Mouse (Mus musculus): ENCODE data around the gene Hsd17b13.
A peak's percentile ranks its signal among the peaks of the same experiment; 100 is the strongest.
"Not testable (repeated sequence)": the region's sequence is repeated elsewhere in the genome, so short reads cannot be mapped to it uniquely, and the experiment has no call there.

The Hsd17b13 gene

GRCm38 (mm10) chr5:103980705-103981560 is 3.7 kb upstream of the Hsd17b13 start:
- no peak for DNase-seq (ENCODE audit: low spot score)

- DNase-seq (ENCODE audit: low spot score) = no peak
Observed at GRCm38 (mm10) chr5:103977907-103978570, 829 bp upstream of the Hsd17b13 start.

DNA sequence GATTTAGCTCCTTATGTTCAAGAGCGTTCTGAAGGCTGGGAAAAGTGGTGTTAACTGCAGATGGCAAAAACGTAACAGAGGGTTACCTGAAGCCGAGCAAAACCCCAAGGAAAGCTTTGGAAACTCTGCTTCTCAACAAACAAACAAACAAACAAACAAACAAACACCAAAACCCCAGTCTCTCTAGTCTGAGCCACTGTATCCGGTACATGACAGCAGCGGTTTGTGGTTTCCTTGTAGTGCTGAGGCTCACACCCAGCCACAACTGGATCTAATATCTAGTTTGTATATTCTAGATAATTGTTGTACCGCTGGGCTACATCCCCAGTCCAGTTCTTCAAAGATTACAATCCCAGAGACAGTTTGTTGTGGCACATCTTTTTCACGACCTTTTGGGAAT is 1.5 kb downstream of the Hsd17b13 start:
- no peak for DNase-seq (ENCODE audit: low spot score)

- DNase-seq (ENCODE audit: low spot score) = no peak
Observed at GRCm38 (mm10) chr5:103972801-103973200, 4.4 kb downstream of the Hsd17b13 start.

DNA sequence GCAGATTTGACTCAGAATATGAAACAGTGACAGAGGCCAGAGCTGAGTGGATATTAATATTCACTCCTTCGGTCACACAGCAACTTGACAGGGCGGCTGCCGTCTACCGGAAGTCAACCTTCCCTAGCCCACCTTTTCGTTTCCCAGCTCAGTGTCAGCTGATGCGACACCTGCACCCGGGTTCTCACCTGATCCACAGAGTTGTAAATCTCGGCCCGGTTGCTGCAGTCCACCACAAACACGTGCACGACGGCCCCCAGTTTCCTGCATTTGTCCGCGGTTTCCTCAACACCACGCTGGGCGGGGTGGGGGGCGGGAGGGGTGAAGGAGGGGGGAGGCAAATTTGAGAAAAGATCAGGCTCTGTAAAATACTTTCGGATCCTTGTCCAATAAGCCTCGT is 4.8 kb downstream of the Hsd17b13 start:
- DNase-seq (ENCODE audit: low spot score) = no peak

DNA sequence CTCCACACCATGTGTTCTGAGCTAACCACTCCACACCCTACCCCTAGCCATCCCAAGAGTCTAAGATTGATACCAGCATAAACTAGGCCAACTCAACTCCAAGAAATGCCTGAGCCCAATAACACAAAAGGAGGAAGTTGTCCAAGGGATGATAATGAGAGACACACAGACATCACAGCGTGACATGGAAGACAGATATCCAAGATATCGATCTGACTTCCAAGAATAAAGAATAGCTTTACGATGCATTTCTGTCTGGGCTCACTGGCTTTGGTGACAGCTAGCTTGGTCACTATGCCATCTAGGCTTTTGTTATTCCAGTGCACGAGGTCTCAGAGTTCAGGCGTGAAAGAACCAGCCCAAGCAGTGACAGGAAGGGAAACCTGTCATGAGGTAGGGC is 6.2 kb downstream of the Hsd17b13 start:
- DNase-seq (ENCODE audit: low spot score) = no peak

- no peak for DNase-seq (ENCODE audit: low spot score)
Observed at GRCm38 (mm10) chr5:103962935-103963429, 14.2 kb downstream of the Hsd17b13 start.

GRCm38 (mm10) chr5:103954638-103955037 is 22.6 kb downstream of the Hsd17b13 start:
- DNase-seq (ENCODE audit: low spot score) = no peak

- no peak for DNase-seq (ENCODE audit: low spot score)
Observed at GRCm38 (mm10) chr5:103953135-103954083, 23.8 kb downstream of the Hsd17b13 start.

- not testable (repeated sequence) for DNase-seq (ENCODE audit: low spot score)
Observed at GRCm38 (mm10) chr5:103950138-103950537, 27.1 kb downstream of the Hsd17b13 start.

DNA sequence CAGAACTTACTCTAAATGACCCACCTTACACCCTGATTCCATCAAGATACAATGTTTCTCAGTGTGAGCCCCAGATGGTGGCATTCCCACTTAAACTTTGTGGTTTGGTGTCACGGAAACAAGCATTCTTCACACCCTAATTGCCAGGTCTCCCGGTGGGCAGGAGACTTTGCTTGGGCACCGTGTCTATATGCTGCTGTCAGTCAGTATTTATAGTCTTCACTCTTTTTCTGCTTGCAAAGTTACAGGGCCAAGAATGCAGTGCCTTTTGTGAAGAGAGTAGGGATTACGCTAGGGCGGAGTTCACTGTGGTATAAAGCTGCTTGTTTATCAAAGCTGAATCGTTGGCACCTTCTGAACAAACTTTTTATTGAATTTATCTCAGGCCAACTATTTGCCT is 34.0 kb downstream of the Hsd17b13 start:
- no peak for DNase-seq (ENCODE audit: low spot score)

- DNase-seq (ENCODE audit: low spot score) = no peak
Observed at GRCm38 (mm10) chr5:103939856-103940255, 37.4 kb downstream of the Hsd17b13 start.

DNA sequence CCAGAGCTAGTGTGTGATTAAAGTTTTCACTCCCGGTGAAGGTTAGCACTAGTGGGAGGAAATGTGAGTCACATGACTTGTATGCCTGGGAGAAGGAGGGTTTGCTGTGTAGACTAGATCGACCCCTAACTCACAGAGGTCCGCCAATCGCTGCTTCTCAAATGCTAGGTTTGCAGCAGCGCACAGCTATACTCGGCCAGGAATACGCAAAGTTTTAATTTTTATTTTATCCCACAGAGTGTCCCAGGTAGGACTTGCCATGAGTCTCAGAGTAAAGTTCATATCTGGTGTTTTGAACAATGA is 37.9 kb downstream of the Hsd17b13 start:
- no peak for DNase-seq (ENCODE audit: low spot score)

- DNase-seq (ENCODE audit: low spot score) = no peak
Observed at GRCm38 (mm10) chr5:103938547-103939349, 38.5 kb downstream of the Hsd17b13 start.

GRCm38 (mm10) chr5:103936906-103937589 is 40.2 kb downstream of the Hsd17b13 start:
- DNase-seq (ENCODE audit: low spot score) = no peak

DNA sequence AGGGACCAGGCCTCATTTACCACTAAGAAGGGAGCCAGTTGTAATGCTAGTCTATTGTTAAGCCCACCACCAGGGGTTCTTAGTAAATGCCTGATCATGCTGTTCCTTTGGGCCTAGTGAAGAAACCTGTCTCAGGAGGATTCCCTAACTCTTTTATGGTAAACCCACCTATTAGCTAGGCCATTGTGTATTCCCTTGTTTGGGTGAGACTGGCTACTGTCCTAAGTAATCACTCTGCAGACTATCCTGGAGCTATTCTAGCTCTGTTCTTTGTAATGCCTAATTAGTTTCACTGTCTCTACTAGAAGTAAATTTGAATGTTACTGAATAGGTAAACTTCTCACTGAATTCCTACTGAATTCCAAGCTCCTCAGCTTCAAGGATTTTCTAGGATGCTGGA is 45.3 kb downstream of the Hsd17b13 start:
- not testable (repeated sequence) for DNase-seq (ENCODE audit: low spot score)

DNA sequence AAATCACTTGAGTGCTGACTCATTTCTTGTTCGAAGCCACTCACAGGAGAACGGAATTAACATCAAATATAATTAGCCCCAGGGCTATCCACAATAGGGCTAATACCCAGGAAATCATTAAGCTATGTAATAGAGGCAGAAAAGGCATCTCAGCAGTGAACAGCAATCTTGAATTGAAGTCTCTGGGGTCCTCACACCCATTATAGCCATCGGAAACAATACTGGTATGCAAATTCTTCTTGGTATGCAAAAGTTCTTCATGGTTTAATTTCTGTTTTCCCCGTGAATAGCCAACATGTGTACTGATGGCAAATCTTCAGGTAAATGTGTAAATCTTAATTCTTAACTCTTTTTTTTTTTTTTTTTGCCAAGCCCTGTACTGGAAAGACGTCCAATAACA is 46.7 kb downstream of the Hsd17b13 start:
- DNase-seq (ENCODE audit: low spot score) = no peak

- DNase-seq (ENCODE audit: low spot score) = no peak
Observed at GRCm38 (mm10) chr5:103928196-103928550, 49.0 kb downstream of the Hsd17b13 start.

DNA sequence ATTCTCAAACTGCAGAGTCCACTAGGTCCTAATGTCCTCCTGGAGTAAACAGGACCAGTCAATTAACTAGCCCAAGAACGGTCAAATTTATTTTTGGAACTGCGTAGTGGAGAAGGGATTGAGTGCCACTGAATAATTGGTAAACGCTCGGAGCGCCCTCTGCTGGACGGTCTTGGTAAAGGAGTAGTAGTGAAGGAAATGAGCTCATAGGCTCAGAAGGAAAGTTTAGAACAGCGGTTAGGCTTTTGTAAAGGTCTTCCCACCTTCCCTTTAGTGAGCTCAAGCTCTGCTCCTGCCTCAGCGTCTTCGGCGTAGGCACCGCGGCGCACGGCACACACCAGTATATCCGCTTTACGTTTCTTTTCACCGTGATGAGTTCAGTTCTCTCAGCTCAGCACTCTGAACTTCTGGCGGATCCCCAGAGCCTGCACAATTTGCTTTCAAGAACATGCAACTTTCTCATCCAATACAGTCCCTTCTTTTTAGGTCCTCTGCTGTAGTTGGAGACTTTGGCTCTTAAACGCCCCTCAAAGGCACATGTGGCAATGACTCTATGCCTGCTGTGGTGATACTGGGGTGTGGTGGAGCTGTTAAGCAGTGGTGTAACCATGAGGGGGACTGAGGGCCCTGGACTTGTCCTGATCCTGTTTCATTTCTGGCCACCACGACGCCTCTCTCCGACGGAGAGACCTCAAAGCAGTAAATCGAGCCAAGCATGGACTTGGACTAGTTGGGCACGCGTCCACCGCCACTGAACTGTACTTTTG is 49.6 kb downstream of the Hsd17b13 start:
- DNase-seq (ENCODE audit: low spot score) = peak; percentile 84

DNA sequence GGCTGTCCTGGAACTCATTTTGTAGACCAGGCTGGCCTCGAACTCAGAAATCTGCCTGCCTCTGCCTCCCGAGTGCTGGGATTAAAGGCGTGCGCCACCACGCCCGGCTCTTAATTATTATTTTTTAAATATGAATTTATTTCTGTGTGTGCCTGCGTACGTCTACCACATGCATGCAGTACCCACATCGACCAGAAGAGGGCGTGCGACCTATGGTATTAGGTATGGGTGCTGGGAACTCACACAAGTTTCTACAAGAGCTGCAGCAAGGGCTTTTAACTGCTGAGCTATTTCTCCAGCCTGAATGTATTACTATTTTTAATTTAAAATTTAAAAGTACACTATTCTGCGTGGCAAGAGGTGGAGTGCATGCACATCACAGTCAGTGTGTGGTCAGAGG is 50.8 kb downstream of the Hsd17b13 start:
- DNase-seq (ENCODE audit: low spot score) = no peak
